In the genomic region with DNA sequence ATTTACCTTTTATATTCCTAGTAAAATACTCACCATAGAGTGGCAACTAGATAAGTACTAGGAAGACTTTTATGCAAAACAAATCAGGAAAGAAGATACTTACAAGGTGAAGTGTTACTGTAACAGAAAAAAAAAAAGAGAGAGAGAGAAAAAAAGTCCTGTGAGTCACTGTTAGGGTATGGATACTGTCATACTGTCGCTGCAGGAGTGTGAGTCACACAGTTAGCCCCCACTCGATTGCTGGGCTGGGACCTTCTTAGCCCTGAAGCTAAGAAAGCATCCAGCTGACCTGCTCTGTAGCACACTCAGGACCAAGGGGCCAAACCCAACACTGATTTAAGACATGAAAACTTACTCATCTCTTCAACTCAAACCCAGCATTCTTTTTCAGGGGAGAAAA, we compare ENCODE assay signal across 16 mouse cellular contexts. TPM values are rescaled to one million over a fixed set of nuclear protein-coding genes. Genes with fewer than 3 reads are reported as not detected.
"Had no signal": no experiment of that assay in that cellular context is flagged by ENCODE, and none has a peak within 500 bp of the region (broad histone marks: within the 10 kb centered on the region; RNA-seq: fewer than 3 reads in every experiment).

No protein-coding gene starts in this region.

- DNase-seq: kidney, adult 8-10 months; kidney, postnatal 10 days; kidney, postnatal 36 days; layer of hippocampus, postnatal 36 days; liver, embryonic 13.5 days; lung, adult 2 months; lung, postnatal 4 days; midbrain, embryonic 14.5 days; thymus, postnatal 25 days had no signal

- H3K27me3 ChIP-seq: kidney, embryonic 15.5 days; liver, embryonic 13.5 days; neural tube, embryonic 12.5 days had no signal

- H3K4me2 ChIP-seq: kidney, embryonic 15.5 days; liver, embryonic 13.5 days; midbrain, embryonic 11.5 days; neural tube, embryonic 12.5 days had no signal

- H3K4me3 ChIP-seq: kidney, embryonic 15.5 days; left cerebral cortex, adult 2 months; liver, embryonic 13.5 days; neural tube, embryonic 12.5 days had no signal

- H3K4me1 ChIP-seq: kidney, embryonic 15.5 days; liver, embryonic 13.5 days; neural tube, embryonic 12.5 days had no signal

- H3K9me3 ChIP-seq: kidney, embryonic 15.5 days; liver, embryonic 13.5 days; neural tube, embryonic 12.5 days had no signal

- H3K9ac ChIP-seq: kidney, embryonic 15.5 days; liver, embryonic 13.5 days; neural tube, embryonic 12.5 days had no signal

- H3K27ac ChIP-seq: kidney, embryonic 15.5 days; left cerebral cortex, adult 2 months; liver, embryonic 13.5 days; neural tube, embryonic 12.5 days had no signal

- H3K36me3 ChIP-seq: kidney, embryonic 15.5 days; liver, embryonic 13.5 days; neural tube, embryonic 12.5 days had no signal

RNA-seq across cellular contexts. Expression of gene Ccn2, which starts 41.2 kb away (rescaled TPM):
- total RNA-seq: megakaryocyte progenitor cell, adult 5-6 weeks; megakaryocyte-erythroid progenitor cell, adult 5-6 weeks; neutrophil, adult 5-6 weeks had no signal
